Mouse (Mus musculus): ENCODE measurements around the gene Tdpoz1.
"Not testable (repeated sequence)": the region's sequence is repeated elsewhere in the genome, so short reads cannot be mapped to it uniquely, and the experiment has no call there.

DNA sequence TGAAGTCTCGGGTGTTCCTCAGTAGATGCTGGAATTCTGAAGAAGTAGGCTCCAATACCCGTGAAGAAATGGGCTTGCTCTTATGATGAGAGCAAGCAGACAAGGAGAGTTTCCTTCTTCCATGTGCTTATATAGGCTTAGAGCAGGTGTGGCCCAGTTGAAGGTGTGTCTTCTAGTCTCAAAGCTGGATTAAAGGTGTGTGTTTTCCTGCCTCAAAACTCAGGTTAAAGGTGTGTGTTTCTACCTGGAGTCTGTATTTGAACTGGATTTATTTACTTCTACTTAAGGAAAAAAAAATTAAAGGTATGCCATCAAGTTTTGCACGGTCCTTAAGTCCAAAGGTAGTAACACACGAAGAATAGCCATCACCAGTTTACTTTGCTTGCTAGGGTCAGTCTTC lies at the start of gene Tdpoz1:
- TF ChIP-seq GATA1 (IDR thresholded peaks at IDR 0.05; ENCODE audit: borderline replicate concordance, low read length); FLI1 (IDR thresholded peaks at IDR 0.05; ENCODE audit: low read length): not testable (repeated sequence)
